Comparison of ENCODE assay signal across 27 mouse cellular contexts in the genomic region with DNA sequence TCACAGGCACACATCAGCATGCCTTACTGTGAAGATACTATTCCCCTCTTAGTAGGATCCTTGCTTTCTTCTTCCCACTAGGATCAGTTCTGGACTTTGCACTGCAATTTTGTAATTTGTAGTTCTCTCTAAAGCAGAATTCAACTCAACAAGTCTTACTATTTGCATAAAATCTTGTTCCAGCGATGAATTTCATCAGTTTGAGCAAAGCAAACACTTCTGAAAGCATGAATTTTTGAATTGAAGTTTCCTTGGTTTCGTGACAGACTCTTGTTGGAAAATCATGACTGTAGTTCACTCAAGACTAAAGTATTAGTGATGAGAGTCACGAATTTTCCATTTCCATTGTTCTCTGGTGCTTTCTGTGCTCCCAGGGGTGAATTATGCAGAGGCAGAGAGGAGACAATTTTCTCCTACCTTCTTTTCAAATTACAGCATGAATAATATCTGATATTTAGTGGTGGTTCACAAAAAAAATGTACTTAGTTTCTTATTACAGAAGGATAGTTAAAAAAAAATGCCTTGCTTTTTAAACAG.
A peak's percentile ranks its signal among the peaks of the same experiment; 100 is the strongest.
DNase-seq lines count a peak whose midpoint lies in the region; ATAC-seq and TF ChIP-seq lines count a peak whose summit lies in the region.
"Had no signal": no experiment of that assay in that cellular context is flagged by ENCODE, and none has a peak within 500 bp of the region (broad histone marks: within the 10 kb centered on the region; RNA-seq: fewer than 3 reads in every experiment).

No protein-coding gene starts in this region.

- no peak overlapping the region for H3K4me3 ChIP-seq in forebrain, embryonic 14.5 days (ENCODE audit: low read depth, low read length)
- H3K4me3 ChIP-seq in forebrain, embryonic 13.5 days = no peak overlapping the region
- no peak overlapping the region for H3K4me3 ChIP-seq in lung, embryonic 16.5 days (ENCODE audit: low read length)
- H3K4me3 ChIP-seq in embryonic facial prominence, embryonic 10.5 days = no peak overlapping the region
- H3K4me3 ChIP-seq: embryonic facial prominence, embryonic 13.5 days; erythroblast, embryonic 14.5 days; heart, embryonic 12.5 days; heart, embryonic 15.5 days; hindbrain, embryonic 10.5 days; hindbrain, embryonic 13.5 days had no signal

- WGBS in forebrain, embryonic 14.5 days = 73% methylated on average over 3 of the region's 3 CpGs
- WGBS in forebrain, embryonic 13.5 days = 69% methylated on average over 3 of the region's 3 CpGs
- 49% methylated on average over 3 of the region's 3 CpGs for WGBS in lung, embryonic 16.5 days
- 73% methylated on average over 3 of the region's 3 CpGs for WGBS in embryonic facial prominence, embryonic 10.5 days

- DNase-seq in forebrain, embryonic 14.5 days (ENCODE audit: low spot score) = peak; percentile 9
- DNase-seq in left cerebral cortex, adult 11 months (ENCODE audit: low spot score) = peak; percentile 7
- no peak for DNase-seq in left cerebral cortex, postnatal 4 days
- no peak for DNase-seq in lung, postnatal 10 days
- peak; percentile 28 for DNase-seq in brain, embryonic 14.5 days (ENCODE audit: low read depth)
- DNase-seq in embryonic facial prominence, embryonic 10.5 days (ENCODE audit: low spot score) = no peak
- DNase-seq: adrenal gland, postnatal 10 days; adrenal gland, postnatal 36 days; cerebellum, adult 18-20 months; cerebellum, adult 9-11 months; cerebellum, postnatal 25 days; gastrocnemius, postnatal 25 days; heart, adult 18-20 months; heart, postnatal 10 days; heart, postnatal 36 days had no signal

- no peak overlapping the region for H3K27ac ChIP-seq in forebrain, embryonic 14.5 days (ENCODE audit: low read depth, low read length)
- H3K27ac ChIP-seq in forebrain, embryonic 13.5 days = no peak overlapping the region
- H3K27ac ChIP-seq in lung, embryonic 16.5 days (ENCODE audit: low read length) = peak overlapping the region; percentile 88
- H3K27ac ChIP-seq in embryonic facial prominence, embryonic 10.5 days (replicated peaks) = no peak overlapping the region
- H3K27ac ChIP-seq: embryonic facial prominence, embryonic 13.5 days; heart, embryonic 15.5 days; hindbrain, embryonic 10.5 days; hindbrain, embryonic 13.5 days had no signal

- ATAC-seq in forebrain, embryonic 14.5 days = no peak
- ATAC-seq in forebrain, embryonic 13.5 days = no peak
- ATAC-seq in lung, embryonic 16.5 days (ENCODE audit: low read depth) = no peak
- ATAC-seq: hindbrain, embryonic 16.5 days; intestine, embryonic 16.5 days; Patski had no signal

- no peak for TF ChIP-seq CTCF in brain, embryonic 14.5 days (IDR thresholded peaks at IDR 0.05; ENCODE audit: borderline replicate concordance, extremely low read depth, insufficient read depth, insufficient read length)

- no peaks in the 10 kb centered on the region for H3K4me1 ChIP-seq in forebrain, embryonic 14.5 days (ENCODE audit: control insufficient read depth, insufficient read depth, low read length)
- H3K4me1 ChIP-seq in forebrain, embryonic 13.5 days = no peaks in the 10 kb centered on the region
- no peaks in the 10 kb centered on the region for H3K4me1 ChIP-seq in lung, embryonic 16.5 days (replicated peaks; ENCODE audit: control insufficient read depth, insufficient read depth, low read length)
- no peaks in the 10 kb centered on the region for H3K4me1 ChIP-seq in embryonic facial prominence, embryonic 10.5 days
- H3K4me1 ChIP-seq: embryonic facial prominence, embryonic 13.5 days; heart, embryonic 12.5 days; heart, embryonic 15.5 days; hindbrain, embryonic 10.5 days; hindbrain, embryonic 13.5 days had no signal

- H3K9me3 ChIP-seq in forebrain, embryonic 14.5 days (replicated peaks; ENCODE audit: control insufficient read depth, low read length) = no peaks in the 10 kb centered on the region
- no peaks in the 10 kb centered on the region for H3K9me3 ChIP-seq in forebrain, embryonic 13.5 days (replicated peaks)
- H3K9me3 ChIP-seq in lung, embryonic 16.5 days (ENCODE audit: control insufficient read depth, low read length) = no peaks in the 10 kb centered on the region
- H3K9me3 ChIP-seq in embryonic facial prominence, embryonic 10.5 days = no peaks in the 10 kb centered on the region
- H3K9me3 ChIP-seq: embryonic facial prominence, embryonic 13.5 days; G1E; heart, embryonic 12.5 days; heart, embryonic 15.5 days; hindbrain, embryonic 10.5 days; hindbrain, embryonic 13.5 days had no signal

- no peak overlapping the region for H3K4me2 ChIP-seq in forebrain, embryonic 14.5 days (ENCODE audit: low read length)
- no peak overlapping the region for H3K4me2 ChIP-seq in forebrain, embryonic 13.5 days
- H3K4me2 ChIP-seq in lung, embryonic 16.5 days (ENCODE audit: low read depth, low read length) = no peak overlapping the region
- H3K4me2 ChIP-seq: embryonic facial prominence, embryonic 13.5 days; heart, embryonic 12.5 days; heart, embryonic 15.5 days; hindbrain, embryonic 13.5 days had no signal

- H3K9ac ChIP-seq in forebrain, embryonic 14.5 days (ENCODE audit: low read length) = no peak overlapping the region
- H3K9ac ChIP-seq in forebrain, embryonic 13.5 days = no peak overlapping the region
- H3K9ac ChIP-seq in lung, embryonic 16.5 days (ENCODE audit: low read length) = no peak overlapping the region
- H3K9ac ChIP-seq: embryonic facial prominence, embryonic 13.5 days; heart, embryonic 12.5 days; heart, embryonic 15.5 days; hindbrain, embryonic 13.5 days had no signal

- no peak for TF ChIP-seq POLR2A in brain, embryonic 14.5 days (IDR thresholded peaks at IDR 0.05; ENCODE audit: borderline replicate concordance, extremely low read depth, insufficient read depth, insufficient read length, poor library complexity, severe bottlenecking)

- H3K36me3 ChIP-seq in forebrain, embryonic 14.5 days (ENCODE audit: control insufficient read depth, insufficient read depth, low read length) = no peaks in the 10 kb centered on the region
- H3K36me3 ChIP-seq in forebrain, embryonic 13.5 days (ENCODE audit: poor library complexity, severe bottlenecking) = no peaks in the 10 kb centered on the region
- no peaks in the 10 kb centered on the region for H3K36me3 ChIP-seq in lung, embryonic 16.5 days (ENCODE audit: control insufficient read depth, insufficient read depth, low read length)
- H3K36me3 ChIP-seq in embryonic facial prominence, embryonic 10.5 days (replicated peaks) = no peaks in the 10 kb centered on the region
- H3K36me3 ChIP-seq: embryonic facial prominence, embryonic 13.5 days; G1E; heart, embryonic 12.5 days; heart, embryonic 15.5 days; hindbrain, embryonic 10.5 days; hindbrain, embryonic 13.5 days had no signal

- intact Hi-C loops in left cerebral cortex, postnatal 4 days (cut with DNase I) = no loop called here

- no peaks in the 10 kb centered on the region for H3K27me3 ChIP-seq in forebrain, embryonic 14.5 days (replicated peaks; ENCODE audit: control insufficient read depth, insufficient read depth, low read length)
- H3K27me3 ChIP-seq in forebrain, embryonic 13.5 days = no peaks in the 10 kb centered on the region
- no peaks in the 10 kb centered on the region for H3K27me3 ChIP-seq in lung, embryonic 16.5 days (ENCODE audit: control insufficient read depth, insufficient read depth, low read depth, low read length)
- no peaks in the 10 kb centered on the region for H3K27me3 ChIP-seq in embryonic facial prominence, embryonic 10.5 days (replicated peaks; ENCODE audit: low read depth, poor library complexity, severe bottlenecking)
- H3K27me3 ChIP-seq: embryonic facial prominence, embryonic 13.5 days; heart, embryonic 12.5 days; heart, embryonic 15.5 days; hindbrain, embryonic 13.5 days; Patski had no signal

Comparison
In these comparisons a context has a peak if more than half of its experiments do, and no peak if none do; other contexts are left out.
1. DNase-seq: peak in forebrain, embryonic 14.5 days (single experiment), left cerebral cortex, adult 11 months (single experiment) and brain, embryonic 14.5 days (single experiment); none in left cerebral cortex, postnatal 4 days (single experiment), lung, postnatal 10 days (single experiment) and embryonic facial prominence, embryonic 10.5 days (single experiment).